Mouse (Mus musculus): Measurements from ENCODE around the gene Nle1.

DNA sequence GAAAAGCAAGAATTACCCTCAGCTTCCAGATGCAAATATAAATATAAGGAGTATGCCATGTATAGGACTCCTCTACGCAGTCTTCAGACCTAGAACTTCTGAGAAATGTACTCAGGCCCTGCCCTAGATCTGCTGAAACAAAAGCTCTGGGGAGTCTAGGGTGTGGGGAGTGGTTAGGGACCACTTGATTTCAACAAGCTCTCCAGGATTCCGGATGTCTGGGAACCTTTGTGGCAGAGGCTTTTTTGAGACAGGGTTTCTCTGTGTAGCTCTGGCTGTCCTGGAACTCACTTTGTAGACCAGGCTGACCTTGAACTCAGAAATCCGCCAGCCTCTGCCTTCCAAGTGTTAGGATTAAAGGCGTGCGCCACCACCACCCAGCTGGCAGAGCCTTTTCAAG is 2.4 kb downstream of the Nle1 start:
- no peak for TF ChIP-seq POLR2A (IDR thresholded peaks at IDR 0.05; ENCODE audit: low read depth, low read length)
- no peak for TF ChIP-seq CTCF (IDR thresholded peaks at IDR 0.05; ENCODE audit: extremely low read depth, insufficient read length, insufficient replicate concordance, low read depth, low read length)

All from small intestine, adult 2 months (tissue).